Mouse (Mus musculus) lung, adult 2 months (tissue): ENCODE measurements around the gene Anks3.

Experiments
- CTCF ChIP-seq: fragments of 200-500 bp; IDR thresholded peaks from 2 replicates; pipeline ENCODE4 v1.5.1; 2011; ENCODE audit warnings: mild to moderate bottlenecking, low read length, control low read depth; ENCODE audit not compliant: insufficient read depth
- POLR2A ChIP-seq: fragments of 200-500 bp; IDR thresholded peaks from 2 replicates; pipeline ENCODE4 v1.6.1; 2011; ENCODE audit warnings: low read depth, mild to moderate bottlenecking, control low read depth, low read length, borderline replicate concordance; ENCODE audit errors: extremely low read depth

GRCm38 (mm10) chr16:4903491-4904102 is 60.4 kb downstream of the Anks3 start:
- no peak for TF ChIP-seq POLR2A
- TF ChIP-seq CTCF = no peak
